Mouse (Mus musculus) brain, embryonic 14.5 days (tissue): ENCODE data around the gene 1520401A03Rik.

Experiments used
- CTCF ChIP-seq: fragments of 200-500 bp; IDR thresholded peaks from 2 replicates; pipeline ENCODE4 v1.5.1; 2012; ENCODE audit warnings: inconsistent platforms, mild to moderate bottlenecking, moderate library complexity, borderline replicate concordance; ENCODE audit not compliant: insufficient read depth, insufficient read length; ENCODE audit errors: extremely low read depth
- POLR2A ChIP-seq: fragments of 200-500 bp; IDR thresholded peaks from 2 replicates; pipeline ENCODE4 v1.6.1; 2012; ENCODE audit warnings: mild to moderate bottlenecking, inconsistent platforms, borderline replicate concordance; ENCODE audit not compliant: poor library complexity, insufficient read depth, insufficient read length, severe bottlenecking; ENCODE audit errors: extremely low read depth

DNA sequence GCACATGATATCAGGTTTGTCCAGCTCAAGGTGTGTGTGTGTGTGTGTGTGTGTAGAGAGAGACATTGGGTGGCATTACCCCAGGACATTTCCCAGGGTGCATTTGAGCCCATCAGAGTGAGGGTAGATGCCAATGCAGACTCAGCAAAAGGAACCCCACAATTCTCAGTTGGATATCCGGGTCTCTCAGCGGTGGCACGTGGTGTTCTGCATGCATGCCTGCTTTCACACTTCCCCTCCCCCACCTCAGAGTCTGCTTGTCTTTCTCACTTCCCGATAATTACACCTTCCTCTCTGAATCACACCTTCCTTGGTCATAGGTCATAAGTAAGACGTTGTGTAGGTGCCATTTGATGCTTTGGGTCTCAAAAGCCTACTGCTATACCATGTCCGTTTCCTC, 25.4 kb upstream of the 1520401A03Rik start:
- TF ChIP-seq CTCF, result no peak
- no peak for TF ChIP-seq POLR2A
